Mouse (Mus musculus) olfactory bulb, adult 2 months (tissue): Measurements from ENCODE around the gene Lrpap1.

Source experiments
- CTCF ChIP-seq: fragments of 200-500 bp; IDR thresholded peaks from 2 replicates; pipeline ENCODE4 v1.5.1; 2012; ENCODE audit warnings: low read depth, mild to moderate bottlenecking, low read length, moderate library complexity; ENCODE audit not compliant: insufficient read depth
- POLR2A ChIP-seq: fragments of 200-500 bp; IDR thresholded peaks from 2 replicates; pipeline ENCODE4 v1.6.1; 2012; ENCODE audit warnings: mild to moderate bottlenecking, low read depth, low read length, moderate library complexity; ENCODE audit not compliant: insufficient read depth

DNA sequence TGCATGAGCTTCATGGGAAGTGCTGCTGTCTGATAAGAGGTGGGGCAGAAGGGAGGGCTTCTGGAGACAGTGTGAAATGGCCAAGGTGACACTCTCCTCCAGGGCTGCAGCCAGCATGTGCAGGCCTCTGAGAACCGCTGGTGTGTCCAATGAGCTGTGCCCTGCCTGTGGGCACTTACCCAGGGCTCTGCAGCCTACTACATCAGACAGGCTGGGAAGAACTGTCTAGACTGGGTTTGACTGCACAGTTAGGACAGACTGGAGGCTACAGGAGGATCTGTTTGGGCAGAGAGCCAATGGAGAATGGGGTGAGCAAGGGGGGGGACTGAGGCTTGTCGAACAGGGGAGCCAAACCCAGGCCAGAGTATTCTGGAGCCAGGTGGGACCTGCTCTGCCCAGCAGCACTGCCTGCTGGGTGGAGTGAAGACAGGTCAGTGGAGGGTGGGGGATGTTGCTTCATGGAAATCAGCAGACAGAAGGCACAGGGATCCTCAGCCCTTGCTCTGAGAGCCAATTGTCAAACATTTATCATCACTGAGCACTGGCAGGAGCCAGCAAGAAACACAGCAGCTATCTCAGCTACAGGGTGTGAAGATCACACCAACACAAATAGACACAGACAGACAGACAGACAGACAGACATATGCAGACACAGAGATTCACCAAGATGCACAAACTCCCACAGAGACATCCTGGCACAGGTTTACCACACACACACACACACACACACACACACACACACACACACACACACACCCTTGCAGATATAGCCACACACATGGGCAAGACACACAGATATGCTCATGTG, 41.8 kb upstream of the Lrpap1 start:
- TF ChIP-seq CTCF (no peak), POLR2A (no peak)
